Mouse (Mus musculus) urinary bladder, postnatal 4 days (tissue): Measurements from ENCODE around the gene Per1.

ENCODE experiments used
- DNase-seq, 2 experiments: peaks; one replicate each; pipeline ENCODE4 v3.0.0; 2021 to 2022; ENCODE audit warnings: low spot score in 2 of 2

The Per1 gene

DNA sequence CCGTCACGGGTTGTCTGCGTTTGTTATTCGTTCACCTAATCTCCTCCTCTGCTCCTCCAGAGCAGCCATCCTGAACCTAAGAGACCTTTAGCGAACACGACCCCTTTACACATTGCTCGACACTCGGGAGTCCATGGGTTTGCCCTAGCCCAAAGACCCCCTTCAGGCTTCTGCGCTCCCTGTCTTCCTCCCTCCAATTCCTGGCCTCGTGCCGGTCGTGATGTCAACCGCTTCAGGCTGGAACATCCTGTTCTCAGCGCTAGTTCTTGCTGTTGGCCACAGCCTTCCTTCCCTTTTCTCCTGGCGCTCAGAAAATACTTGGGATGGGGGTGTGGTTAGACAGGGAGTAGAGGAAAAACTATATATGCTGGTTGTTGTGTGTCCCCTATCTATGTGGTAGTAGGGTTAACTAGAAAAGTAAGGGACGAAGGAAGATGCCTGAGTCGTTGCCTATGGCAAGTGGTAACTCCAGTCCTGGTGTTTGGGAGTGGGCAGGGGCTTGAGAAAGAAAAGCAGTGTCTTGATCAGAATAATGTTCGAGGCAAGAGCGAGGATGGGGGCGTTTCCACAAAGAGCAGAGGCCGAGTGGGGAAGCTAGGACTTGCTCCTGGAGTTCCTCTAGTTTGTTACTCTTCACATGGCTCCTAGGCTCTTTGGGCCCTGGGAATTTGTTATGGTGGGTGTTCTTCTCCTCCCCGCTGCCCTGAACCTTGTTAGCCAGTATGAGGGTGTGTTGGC is 4.3 kb downstream of the Per1 start:
- DNase-seq, result peak; percentile 80 to 81

DNA sequence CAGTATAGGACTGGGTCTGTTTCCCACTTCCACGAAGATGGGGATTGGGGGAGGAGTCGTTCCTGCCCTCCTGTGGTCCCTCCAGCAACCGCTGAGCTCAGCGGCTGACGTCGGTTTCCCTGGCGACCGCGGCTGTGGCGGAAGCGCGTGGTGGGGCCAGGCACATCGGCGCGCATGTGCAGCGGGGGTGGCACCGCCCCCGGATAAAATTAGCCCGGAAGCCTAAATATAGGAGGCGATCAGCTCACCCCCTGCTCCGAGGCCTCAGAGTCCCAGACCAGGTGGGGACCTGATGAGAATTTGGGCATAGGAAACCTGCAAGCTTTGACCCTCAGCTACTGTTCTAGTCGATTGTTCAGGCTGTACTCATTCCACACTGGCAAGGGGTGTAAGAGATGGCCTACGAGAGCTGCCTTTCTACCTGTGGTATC is 4.9 kb downstream of the Per1 start:
- peak; percentile 84 to 92 for DNase-seq

DNA sequence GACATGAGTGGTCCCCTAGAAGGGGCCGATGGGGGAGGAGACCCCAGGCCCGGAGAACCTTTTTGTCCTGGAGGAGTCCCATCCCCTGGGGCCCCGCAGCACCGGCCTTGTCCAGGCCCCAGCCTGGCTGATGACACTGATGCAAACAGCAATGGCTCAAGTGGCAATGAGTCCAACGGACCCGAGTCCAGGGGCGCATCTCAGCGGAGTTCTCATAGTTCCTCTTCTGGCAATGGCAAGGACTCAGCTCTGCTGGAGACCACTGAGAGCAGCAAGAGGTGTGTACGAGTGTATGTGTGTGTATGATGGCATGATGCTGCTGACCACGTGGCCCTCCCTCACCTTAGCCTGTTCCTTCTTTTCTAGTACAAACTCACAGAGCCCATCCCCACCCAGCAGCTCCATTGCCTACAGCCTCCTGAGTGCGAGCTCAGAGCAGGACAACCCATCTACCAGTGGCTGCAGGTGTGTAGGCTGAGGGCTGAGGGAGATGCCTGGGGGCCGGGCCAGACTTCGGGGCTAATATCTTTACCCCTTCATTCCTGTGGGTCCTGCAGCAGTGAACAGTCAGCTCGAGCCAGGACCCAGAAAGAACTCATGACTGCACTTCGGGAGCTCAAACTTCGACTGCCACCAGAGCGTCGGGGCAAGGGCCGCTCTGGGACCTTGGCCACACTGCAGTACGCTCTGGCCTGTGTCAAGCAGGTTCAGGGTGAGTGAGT is 5.8 kb downstream of the Per1 start:
- DNase-seq, result no peak

DNA sequence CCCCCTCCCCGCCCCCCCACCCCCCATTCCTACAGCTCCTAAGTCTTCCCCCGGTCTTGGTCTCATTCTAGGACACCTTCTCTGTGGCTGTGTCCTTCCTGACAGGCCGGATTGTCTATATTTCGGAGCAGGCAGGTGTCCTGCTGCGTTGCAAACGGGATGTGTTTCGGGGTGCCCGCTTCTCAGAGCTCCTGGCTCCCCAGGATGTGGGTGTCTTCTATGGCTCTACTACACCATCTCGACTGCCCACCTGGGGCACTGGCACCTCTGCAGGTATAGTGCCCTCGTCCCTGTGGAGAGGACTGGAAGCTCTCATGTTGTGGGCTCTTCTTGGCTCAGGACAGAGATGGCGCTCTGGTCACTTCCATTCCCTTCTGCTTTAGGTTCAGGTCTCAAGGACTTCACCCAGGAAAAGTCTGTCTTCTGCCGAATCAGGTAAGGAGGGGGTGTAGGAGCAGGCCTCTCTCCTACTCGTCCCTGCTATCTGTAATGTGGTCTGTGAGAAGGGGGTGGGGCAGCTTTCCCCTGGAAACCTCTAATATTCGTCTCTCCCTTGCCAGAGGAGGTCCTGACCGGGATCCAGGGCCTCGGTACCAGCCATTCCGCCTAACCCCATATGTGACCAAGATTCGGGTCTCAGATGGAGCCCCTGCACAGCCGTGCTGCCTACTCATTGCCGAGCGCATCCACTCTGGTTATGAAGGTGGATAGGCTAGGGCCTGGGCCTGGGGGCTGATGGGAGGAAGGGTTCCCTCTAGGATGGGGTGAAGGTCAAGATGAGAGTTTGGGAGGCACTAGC is 6.8 kb downstream of the Per1 start:
- DNase-seq, result no peak

DNA sequence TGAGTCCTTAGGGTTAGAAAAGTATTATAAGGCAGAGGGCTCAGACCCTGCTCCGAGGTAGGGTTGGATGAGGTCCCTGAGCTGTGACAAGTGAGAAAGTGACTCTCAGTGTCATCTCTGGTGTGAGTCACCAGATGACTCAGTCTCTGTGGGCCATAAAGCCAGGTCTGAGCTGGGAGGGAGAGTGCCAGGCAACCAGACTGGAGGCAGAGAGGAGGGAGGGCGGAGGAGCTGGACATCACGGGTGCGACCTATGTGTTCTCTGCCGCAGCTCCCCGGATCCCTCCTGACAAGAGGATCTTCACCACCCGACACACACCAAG is 7.3 kb downstream of the Per1 start:
- no peak for DNase-seq

- no peak for DNase-seq
These were observed 8.1 kb downstream of the Per1 start for GRCm38 (mm10) chr11:69103121-69103520.

- no peak for DNase-seq
These were observed 8.8 kb downstream of the Per1 start for GRCm38 (mm10) chr11:69103531-69104435.

DNA sequence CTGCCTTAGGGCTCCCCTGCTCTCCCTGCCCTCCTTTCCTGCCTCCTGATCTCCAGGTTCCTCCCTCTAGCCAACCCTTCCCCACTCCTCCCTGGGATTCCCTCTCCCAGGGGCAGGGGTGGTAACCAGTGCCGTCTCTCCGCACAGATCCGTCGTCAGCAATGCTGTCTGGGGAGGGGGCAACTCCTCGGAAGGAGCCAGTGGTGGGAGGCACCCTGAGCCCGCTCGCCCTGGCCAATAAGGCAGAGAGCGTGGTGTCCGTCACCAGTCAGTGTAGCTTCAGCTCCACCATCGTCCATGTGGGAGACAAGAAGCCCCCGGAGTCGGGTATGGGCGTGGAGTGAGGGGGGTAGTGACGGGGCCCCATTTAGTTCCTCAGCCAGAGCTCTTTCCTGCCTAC is 9.5 kb downstream of the Per1 start:
- no peak for DNase-seq

DNA sequence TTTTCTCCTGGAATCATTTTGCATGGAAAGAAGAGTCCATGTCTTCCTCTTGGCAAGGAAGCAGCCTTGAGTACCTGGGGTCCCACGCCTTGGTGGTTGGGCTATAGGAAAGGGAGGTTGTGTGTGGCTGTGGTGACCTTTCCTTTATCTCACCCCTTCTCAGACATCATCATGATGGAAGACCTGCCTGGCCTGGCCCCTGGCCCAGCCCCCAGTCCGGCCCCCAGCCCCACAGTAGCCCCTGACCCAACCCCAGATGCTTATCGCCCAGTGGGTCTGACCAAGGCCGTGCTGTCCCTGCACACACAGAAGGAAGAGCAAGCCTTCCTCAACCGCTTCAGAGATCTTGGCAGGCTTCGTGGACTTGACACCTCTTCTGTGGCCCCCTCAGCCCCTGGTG is 10.2 kb downstream of the Per1 start:
- DNase-seq, result no peak

DNA sequence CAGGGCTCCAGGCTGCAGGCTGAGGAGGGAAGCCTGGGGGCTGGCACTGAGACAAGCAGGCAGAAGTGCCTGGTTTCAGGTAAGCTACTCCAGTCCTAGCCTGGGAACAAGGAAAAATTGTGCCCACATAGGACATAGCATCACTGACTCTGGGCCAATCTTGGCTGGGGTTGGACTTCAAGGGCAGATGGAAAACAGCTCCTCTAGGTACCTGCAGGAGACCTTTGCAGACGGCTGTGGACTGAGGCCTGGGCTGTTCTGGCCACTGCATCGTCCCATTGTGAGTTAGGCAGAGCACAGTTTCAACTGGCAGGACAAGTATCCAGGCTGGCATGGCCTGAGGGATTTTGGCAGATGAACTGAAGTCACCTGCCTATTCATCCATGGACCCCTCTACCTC is 10.8 kb downstream of the Per1 start:
- no peak for DNase-seq

GRCm38 (mm10) chr11:69106299-69106698 is 11.3 kb downstream of the Per1 start:
- DNase-seq, result no peak

DNA sequence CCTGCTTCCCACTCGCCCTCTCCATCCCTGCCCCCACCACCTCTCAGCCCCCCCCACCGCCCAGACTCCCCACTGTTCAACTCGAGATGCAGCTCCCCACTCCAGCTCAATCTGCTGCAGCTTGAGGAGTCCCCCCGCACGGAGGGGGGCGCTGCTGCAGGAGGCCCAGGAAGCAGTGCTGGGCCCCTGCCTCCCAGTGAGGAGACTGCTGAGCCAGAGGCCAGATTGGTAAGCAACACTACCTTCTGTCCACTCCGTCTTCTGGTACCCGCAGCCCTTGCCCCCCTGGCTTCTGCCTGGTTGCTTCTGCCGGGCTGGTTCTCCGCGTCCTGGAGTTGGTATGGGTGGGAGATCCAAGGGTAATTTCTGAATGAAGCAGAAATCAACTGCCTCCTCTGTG is 11.8 kb downstream of the Per1 start:
- DNase-seq, result no peak

GRCm38 (mm10) chr11:69107676-69108075 is 12.7 kb downstream of the Per1 start:
- no peak for DNase-seq

GRCm38 (mm10) chr11:69108223-69108622 is 13.2 kb downstream of the Per1 start:
- no peak for DNase-seq

DNA sequence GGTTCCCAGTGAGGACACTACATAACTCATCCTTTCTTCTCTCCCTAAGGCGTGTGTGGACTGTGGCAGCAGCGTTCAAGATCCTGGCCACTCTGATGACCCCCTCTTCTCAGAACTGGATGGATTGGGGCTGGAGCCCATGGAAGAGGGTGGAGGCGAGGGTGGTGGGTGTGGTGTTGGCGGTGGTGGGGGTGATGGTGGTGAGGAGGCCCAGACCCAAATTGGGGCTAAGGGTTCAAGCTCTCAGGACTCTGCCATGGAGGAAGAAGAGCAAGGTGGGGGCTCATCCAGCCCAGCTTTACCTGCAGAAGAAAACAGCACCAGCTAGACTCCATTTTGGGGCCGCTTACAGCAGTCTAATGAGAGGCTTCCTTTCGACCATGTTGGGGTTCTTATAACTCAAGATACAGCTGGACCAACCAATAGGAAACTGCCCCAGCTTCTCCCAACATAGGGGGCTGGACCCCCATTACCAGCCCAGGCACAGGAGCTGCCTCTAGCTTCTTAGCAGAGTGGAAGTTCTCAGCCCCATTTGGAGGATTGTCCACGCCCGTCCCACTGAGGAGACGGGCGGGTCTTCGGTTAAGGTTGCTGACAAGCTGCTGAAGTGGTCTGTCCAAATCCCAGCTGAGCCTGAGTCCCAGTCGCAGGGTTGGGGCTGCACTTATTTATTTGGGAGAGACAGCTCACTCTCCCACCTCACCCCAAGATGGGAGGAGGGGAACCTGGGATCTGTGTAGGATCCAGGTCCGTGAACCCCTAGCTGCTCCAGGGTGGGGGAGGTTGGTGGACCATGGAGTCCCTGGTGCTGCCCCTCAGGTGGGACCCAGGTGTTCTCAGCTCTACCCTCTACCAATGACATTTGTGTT is 14.2 kb downstream of the Per1 start:
- DNase-seq, result no peak

GRCm38 (mm10) chr11:69110319-69111046 is 15.5 kb downstream of the Per1 start:
- DNase-seq, result peak; percentile 87 to 98

DNA sequence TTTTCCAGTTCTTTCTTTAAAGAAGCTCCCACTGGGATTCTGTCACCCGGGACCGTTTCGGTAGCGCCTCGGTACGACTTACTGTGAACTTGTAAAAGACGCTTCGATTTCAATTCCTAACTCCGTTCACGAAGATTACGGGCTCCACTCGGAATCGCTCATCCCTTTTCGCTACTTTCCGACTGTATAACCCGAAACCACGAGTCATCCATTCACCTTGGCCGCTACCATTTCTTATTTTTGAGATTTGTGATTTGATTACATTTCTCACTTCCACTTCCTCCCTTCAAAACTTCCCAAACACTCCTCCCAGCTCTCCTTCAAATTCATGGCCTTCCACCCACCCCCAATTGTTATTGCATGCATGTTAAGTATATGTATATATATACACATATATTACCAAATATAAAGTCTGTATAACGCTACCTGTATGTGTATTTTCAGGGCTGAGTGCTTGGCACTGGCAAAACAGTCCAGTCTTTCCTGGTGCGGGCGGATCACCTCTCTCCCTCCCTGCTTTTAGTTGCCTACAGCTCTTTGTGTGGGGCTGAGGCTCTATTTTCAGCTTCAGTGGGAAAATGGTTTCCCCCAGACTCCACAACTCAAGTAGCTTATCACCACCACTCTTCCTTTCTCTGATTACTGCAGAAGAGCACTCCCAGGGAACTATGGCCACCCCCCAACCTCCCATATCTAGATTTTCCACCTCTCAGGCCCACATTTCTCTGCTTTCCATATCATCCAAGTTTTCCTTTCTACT is 16.2 kb downstream of the Per1 start:
- no peak for DNase-seq

DNA sequence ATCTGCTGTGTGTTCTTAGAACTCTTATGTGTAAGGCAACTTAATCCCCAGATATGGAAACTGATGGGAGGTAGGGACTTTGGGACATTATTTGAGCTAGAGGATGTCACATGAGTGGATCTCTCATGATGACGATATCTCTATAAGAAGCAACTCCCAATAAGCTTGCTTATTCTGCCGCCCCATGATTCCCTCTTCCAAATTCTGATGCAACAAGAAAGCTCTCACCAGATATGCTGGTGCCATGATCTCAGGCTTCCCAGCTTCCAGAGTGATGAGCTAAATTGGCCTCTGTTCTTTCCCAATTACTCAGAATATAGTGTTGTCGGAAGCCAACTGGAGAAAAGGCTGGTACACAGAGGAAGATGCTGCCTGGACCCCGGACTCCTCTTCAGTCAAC is 16.8 kb downstream of the Per1 start:
- DNase-seq, result no peak

DNA sequence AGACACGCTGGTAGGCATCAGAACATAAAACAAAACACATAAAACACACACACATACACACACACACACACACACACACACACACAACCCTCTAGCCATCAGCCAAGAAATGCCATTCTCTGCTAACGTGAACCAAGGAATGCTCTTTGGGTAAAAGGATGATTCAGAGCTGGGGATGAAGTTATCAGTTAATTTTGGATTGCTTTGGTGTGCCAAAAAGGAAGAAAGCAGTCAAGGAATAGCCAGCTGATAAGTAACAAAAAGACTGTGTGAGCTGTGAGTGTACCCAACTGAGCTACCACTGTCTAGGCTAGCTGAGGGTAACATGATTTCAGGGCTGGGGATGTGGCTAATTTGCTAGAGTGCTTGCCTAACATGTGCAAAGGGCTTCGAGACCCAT is 19.0 kb downstream of the Per1 start:
- no peak for DNase-seq
